Mouse (Mus musculus) G1E (cell line): ENCODE results near the gene Dhcr24.

Experiments used
- CTCF ChIP-seq: IDR thresholded peaks from 2 replicates; pipeline ENCODE4 v1.5.1; 2012; ENCODE audit warnings: low read depth, low read length, inconsistent platforms, mixed read lengths
- GATA1 ChIP-seq: IDR thresholded peaks from 2 replicates; pipeline ENCODE4 v1.6.1; 2012; ENCODE audit warnings: borderline replicate concordance, low read length, inconsistent platforms, mixed read lengths
- GATA2 ChIP-seq: IDR thresholded peaks from 2 replicates; pipeline ENCODE4 v1.6.1; 2012; ENCODE audit warnings: low read depth, low read length, inconsistent platforms, borderline replicate concordance
- TAL1 ChIP-seq: conservative IDR thresholded peaks from 2 replicates; pipeline ENCODE4 v1.6.1; 2012; ENCODE audit warnings: low read depth, low read length, inconsistent platforms, mixed read lengths

- TF ChIP-seq CTCF (no peak), TAL1 (no peak), GATA1 (no peak), GATA2 (no peak)
Measured at GRCm38 (mm10) chr4:106559343-106560212, 1.3 kb upstream of the Dhcr24 start.
